Mouse (Mus musculus): ENCODE results near the gene Ermap.

Gene Ermap

DNA sequence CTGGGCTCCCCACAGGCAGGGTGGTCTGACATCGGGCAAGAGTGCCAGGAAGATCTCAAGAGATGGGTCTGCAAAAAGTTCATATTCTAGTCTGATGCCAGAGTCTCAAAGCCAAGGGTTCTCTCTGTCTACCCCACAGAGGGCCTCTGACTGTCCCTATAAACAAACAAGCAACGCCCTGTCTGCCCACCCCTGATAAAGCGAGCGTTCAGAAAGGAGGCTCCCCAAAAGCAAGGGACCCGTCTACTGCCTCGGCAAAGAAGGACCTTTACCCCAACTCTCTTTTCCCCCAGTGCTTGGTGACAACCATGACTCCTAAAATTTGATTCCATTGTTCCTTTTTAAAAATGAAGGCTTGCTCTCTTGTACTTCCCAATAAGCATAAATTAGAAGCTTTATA lies at the start of gene Ermap:
TSS of gene Ermap (minus strand) at position 148 of the 400 bp plus-strand sequence.
- DNase-seq (ENCODE audit: low spot score in 2 of 2) = no peak

DNA sequence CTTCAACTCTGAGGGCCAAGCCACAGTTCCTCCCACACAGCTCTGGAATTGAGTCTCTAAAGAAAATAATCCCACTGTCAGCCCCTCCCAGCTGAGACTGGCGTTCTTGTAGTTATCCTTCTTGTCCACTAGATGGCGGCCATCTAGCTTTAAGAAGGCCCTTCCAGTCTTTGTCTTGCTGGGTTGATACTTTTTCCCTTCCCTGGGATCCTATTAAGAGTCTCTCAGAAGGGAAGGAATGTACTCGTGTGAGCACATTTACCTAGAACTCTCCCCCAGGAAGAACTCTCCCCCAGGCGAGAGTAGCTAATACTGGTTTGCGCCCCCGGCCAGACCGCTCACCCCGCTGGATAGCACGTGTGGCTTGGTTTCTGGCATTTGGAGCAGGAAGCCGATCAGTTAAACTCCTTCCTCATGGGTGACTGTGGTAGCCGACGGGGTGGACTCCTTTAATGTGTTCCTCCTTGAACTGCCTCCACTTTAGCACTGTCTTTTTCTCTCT lies 49.4 kb upstream of the Ermap start:
- peak in 1 of 2 experiments; percentile 72 for DNase-seq (ENCODE audit: low spot score in 2 of 2)

DNA sequence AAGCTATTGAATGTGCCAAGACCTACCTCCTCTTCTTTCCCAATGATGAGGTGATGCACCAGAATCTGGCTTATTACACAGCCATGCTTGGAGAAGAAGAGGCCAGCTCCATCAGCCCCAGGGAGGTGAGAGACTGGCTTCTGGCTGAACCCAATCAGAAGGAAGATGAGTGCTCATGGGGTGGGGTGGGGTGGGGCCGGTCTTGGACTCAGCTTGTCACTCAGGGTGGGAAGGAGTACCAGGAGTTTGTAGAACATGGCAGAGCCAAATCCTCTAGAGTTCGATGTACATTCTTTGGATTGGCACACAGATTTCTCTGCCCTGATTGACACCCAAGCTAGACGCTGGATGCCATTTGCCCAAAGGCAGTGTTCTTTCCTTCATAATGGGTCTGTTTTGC lies 48.9 kb upstream of the Ermap start:
- DNase-seq (ENCODE audit: low spot score in 2 of 2) = no peak

DNA sequence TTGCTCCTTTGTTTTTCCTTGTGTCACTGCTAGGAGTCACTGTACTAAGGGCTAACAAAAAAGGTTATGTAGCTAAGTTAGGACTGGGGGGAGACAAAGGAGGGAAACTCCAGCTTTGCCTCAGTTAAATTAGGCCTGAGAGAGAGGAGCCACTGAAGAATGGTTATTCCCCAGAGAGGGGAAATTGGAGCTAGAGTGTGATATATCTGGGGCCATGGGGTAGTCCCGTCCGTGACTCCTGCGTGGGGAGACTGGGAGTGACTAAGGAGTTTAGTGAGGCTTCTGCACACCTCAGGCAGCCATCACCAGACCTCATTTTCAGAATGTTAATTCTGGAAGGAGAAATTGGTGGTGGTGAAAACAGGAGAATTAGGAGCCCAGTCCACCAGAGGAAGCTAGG lies 44.5 kb upstream of the Ermap start:
- DNase-seq (ENCODE audit: low spot score in 2 of 2) = no peak

DNA sequence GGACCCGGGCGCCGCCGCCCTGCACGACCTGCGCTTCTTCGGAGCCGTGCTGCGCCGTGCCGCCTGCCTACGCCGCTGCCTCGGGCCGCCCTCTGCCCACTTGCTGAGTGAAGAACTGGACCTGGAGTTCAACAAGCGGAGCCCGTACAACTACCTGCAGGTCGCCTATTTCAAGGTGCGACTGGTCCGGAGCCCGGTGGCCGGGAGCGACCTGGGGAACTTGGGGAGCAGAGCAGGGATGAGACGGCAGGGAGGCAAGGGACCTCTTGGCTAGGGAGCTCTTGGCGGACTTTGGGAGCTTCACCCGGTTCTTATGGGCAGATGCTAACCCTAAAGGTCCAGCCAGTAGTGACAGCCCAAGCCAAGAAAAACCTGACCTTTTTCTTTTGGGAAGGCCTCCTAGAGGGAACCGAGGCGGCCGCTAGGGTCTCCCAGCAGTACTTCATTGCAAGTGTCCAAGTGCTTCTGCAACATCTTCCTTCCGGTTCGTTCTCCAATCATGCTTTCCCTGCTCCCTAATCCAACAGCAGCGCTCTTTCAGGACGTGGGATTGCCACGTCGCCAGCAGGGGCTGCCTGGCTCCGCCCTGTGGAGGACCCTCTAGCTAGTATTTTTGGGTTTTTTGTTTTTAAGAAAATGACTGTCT lies 43.6 kb upstream of the Ermap start:
- DNase-seq (ENCODE audit: low spot score in 2 of 2) = peak; percentile 77 to 84

DNA sequence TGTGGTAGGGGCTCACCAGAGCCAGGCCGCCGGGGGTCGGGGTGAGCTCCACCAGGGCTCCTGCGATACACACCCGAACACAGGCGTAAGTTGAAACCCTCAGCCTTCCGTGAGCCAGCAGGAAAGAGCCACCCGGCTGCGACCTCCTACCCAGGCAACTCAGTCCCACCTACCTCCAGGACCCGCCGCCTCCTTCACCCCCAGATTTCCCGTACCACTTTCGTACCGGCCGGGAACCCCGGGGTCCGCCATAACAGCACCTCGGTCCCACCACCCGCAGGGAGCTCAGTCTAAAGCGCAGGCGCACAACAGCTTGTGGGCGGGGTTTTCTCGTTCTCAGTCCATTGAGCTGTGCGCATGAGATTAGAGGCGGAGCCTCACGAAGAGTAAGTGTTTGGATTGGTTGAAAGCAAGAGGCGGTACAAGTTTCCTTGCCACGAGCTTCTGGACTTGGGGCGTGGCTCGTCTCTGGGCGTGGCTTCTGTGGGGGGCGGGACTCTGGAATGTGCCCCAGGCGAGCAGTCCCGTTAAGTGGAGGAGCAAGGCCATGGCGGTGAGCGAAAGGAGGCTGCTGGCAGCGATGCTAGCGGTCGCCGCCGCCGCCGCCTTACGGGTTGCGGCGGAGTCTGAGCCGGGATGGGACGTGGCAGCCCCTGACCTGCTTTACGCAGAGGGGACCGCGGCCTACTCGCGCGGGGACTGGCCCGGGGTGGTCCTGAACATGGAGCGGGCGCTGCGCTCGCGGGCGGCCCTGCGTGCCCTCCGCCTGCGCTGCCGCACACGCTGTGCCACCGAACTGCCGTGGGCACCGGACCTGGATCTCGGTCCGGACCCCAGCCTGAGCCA lies 42.8 kb upstream of the Ermap start, which contains the start of the genes AU022252 and P3h1:
TSS of gene AU022252 (minus strand) at position 303 of the 846 bp plus-strand sequence.
TSS of gene P3h1 (plus strand) at position 506 of the 846 bp plus-strand sequence.
- peak; percentile 99 for DNase-seq (ENCODE audit: low spot score in 2 of 2)

DNA sequence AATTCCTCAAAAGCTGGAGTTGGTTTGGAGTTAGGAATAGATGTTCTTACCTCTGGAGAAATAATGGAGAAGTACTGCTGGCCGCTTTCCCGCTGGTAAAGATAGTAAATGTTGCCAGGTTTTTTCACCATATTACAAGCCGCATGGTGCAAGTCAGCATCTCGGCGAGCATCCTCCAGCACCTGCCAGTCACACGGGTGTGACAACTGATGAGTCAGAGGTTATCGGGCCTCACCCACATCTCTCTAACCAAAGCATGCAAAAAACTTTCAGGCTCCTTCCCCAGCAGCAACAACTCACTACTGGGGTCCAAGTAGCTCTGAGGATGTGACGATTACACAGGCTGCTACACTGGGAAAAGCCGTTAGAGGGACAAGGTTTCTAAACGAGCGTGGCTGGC lies 36.9 kb upstream of the Ermap start:
- DNase-seq (ENCODE audit: low spot score in 2 of 2) = no peak

DNA sequence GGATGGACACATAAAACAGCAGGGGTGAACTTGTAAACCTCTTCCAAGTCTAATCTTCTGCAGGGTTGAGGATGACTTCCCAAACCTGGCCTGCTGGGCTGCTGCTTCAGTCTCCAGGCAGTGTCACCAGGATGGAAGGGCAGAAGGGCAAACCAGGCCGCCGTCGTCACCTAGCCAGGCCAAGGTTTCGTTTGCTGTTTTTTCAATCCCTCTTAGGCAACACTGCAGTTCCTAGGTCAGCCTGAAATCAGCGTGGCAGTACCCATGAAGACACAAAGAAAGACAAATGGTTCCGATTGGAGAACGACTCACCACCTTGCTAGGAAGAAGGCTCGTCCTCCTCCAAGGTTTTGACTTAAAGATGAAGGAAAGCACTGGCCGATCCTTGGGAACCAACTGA lies 35.9 kb upstream of the Ermap start:
- DNase-seq (ENCODE audit: low spot score in 2 of 2) = no peak

DNA sequence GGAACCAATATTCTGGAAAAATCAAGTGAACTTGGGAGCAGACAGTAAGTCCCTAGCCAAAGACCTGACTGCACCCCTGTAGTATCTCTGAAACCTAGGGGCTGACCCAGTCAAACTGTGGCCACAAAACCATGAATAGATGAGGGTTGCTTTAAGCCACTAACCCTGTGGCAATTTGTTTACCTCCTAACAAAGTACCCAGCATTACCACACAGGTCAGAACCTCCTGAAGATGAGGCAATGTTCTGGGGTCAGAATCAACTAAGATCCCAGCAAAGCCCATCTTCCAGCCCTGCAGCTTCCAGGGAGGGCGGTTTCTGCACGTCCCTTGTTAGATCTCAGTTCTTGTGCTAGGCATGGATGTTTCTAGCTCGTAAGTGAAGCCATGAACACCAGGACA lies 34.7 kb upstream of the Ermap start:
- no peak for DNase-seq (ENCODE audit: low spot score in 2 of 2)

DNA sequence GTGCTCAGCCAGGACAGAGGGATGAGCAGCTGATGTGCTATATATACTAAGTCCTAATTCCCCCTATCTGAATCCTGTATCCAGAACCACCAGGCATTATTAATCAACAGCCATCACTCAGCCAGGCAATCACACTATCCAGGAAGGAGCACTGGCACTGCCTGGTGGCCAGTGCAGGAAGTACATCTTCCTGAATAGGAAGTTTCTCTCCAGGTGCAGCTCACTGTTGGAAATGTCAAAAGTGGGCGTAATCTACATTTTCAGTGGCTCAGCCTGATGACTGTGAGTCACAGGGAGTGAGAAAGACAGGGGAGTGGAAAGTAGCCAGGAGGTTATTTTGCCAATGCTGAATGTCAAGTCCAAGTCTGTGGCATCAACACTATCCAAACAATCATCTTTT lies 33.9 kb upstream of the Ermap start:
- no peak for DNase-seq (ENCODE audit: low spot score in 2 of 2)

DNA sequence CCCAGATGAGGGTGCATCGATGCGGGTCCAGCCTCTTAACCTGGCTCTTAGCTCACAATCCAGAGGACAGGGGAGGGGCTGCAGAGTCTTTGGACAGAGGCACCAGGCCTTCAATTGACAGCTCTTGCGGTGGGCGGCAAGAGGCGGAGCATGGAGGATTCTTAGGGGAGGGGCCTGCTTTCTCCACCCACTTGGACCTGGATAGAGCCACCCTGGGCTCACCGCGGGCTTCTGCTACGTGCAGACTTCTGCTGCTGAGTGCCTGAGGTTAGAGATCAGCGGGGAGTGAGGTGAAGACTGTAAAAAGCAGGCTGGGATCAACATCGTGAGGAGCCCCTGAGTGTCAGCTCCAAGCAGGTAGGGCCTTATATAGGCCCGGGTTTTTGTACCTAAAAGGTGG lies 28.4 kb upstream of the Ermap start, which contains the start of gene Tmem269:
TSS of gene Tmem269 (minus strand) at position 49 of the 400 bp plus-strand sequence.
- DNase-seq (ENCODE audit: low spot score in 2 of 2) = no peak

DNA sequence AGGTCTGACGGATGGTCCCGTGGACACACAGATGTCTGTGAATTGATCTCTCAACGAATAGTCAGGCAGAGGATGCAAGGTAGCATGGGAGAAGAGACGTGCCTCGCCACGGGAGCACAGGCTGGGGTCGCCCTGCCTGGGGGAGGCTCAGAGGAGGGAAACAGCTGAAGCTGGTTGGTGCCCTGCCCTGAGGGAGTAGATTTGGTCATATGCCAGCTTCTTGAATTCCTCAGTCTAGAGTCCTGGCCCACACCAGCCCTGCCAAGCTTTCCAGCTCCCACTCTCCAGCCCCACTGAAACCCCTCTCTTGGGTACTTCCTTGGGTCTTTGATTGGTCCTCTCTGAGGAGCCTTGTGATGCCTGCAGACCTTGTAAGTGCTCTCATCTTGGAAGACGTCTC lies 26.9 kb upstream of the Ermap start:
- DNase-seq (ENCODE audit: low spot score in 2 of 2) = no peak

DNA sequence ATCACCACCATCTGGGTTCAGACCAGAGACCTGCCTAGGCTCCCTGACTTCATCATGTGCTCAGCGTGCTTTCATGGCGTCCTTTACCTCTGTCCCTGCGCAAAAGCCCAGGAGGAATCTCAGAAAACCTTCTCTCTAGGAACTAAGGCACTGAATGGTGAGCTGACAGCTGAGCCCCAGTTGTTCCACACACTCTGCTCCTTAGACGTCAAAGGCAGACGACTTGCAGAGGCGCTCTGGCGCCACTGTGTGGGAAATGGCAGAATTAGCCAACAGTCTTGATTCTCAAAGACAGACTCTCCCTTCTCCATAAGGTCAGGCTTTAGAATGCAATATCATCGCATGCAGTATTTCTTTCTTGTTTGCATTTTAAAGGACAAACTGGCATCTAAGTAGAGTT lies 14.9 kb upstream of the Ermap start:
- peak; percentile 57 to 75 for DNase-seq (ENCODE audit: low spot score in 2 of 2)

DNA sequence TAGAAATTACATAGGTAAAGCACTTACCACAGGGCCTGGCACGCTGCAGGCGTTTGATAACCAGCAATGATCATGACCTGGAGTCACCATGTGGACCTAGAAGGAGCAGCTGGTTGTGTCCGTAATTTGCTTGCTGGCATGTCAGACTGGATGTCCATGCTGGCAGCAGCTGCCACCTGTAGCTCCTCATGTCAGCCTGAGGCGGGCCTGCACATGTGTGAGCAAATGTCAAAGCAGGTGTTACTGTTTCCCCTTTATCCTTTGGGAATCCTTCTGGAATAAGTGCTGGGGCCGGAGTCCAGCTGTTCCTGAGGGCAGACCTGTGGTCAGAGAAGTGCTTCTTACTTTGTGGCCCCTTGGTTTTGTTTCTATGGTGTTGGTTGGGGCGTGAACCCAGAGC lies 8.3 kb upstream of the Ermap start:
- no peak for DNase-seq (ENCODE audit: low spot score in 2 of 2)

DNA sequence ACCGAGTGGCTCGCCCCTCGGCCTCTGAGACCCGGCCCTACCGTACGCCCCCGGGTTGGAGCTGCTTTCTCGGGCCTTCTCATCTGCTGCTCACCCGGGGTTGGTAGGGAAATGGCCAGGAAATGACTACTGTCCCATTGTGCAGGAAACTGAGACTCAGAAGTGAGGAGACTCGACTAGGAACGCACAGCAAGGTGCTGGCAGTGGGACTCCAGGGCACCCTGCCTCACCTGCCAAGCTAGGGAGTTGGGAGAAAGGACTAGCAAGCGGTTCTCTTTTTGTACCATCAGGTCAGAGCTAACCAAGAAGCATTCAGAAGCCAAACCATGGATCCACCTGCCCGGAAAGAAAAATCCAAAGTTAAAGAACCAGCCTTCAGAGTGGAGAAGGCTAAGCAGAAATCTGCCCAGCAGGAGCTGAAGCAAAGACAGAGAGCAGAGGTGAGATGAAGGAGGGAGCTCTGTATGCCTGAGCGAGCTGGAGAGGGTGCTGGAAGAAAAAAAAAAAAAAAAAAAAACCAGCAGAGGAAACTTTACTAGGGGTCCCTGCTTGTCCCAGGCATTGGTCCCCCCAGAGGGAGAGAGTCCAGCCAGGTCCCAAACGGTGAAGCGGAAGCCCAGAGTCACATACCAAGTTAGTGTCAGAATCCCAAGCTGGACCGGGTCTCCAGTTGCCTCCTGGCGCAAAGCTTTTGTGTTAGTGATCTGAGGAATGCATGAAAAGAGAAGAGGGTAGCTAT lies 5.9 kb upstream of the Ermap start:
- DNase-seq (ENCODE audit: low spot score in 2 of 2) = peak in 1 of 2 experiments; percentile 43

DNA sequence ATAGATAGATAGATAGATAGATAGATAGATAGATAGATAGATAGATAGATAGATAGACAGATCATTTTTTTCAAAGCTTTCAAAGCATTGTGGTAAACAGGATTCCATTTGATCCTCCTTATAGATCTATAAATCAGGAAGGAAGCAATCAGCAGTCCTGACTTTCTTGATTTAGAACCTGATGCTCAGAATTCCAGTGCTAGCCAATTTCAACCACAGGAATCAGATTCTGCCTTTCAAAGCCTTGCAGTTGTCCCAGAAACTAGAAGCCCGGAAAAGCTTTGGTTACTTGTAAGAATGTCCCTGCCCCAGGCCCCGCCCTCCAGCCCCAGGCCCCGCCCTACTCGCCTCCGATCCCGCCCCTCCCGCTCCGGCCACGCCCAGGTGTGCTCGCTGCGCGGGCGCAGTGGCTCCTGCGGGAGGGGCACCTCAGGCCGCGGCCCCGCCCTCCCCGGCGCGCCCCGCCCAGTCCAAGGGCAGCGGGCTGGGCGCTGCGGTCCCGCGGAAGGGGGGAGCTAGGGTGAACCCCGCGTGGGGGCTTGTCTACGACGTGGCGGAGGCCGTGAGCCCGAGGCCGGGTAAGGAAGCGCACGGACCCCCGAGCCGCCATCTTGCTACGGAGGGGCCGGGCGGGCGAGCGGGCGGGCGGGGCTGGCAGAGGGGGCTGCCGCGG lies 5.2 kb upstream of the Ermap start, which contains the start of gene Svbp:
TSS of gene Svbp (plus strand) at position 398 of the 673 bp plus-strand sequence.
- DNase-seq (ENCODE audit: low spot score in 2 of 2) = peak; percentile 91 to 93

DNA sequence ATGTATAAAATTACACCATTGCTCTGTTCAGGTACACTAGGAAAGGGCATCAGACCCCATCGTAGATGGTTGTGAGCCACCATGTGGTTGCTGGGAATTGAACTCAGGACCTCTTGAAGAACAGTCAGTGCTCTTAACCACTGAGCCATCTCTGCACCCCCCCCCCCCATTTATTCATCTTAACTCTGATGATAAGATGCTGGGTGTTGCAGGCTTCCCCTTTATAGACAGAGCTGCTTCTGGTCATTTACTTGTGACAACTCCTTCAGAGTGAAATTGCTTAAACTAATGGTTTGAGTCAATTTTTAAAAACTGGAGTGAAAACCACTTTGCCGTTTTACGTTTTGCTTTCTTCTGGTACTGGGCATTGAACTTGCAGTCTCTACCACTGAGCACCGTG lies 2.9 kb upstream of the Ermap start:
- DNase-seq (ENCODE audit: low spot score in 2 of 2) = no peak

DNA sequence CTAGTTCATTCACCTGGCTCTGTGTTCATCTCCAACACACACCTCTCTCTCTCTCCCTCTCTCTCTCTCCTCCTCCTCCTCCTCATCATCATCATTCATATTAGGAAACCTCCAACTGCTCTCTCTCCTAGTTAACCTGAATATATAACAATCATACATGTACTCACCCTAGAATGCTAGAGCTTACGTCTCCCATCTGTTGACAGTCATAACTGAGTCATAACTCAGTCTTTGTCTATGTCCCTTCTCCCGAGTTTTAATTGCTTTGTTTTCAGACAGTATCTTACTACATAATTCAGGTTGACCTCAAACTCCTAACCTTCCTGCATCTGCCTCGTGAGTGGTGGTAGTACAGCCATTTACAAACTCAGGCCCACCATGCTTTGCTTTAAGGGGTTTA lies 1.5 kb upstream of the Ermap start:
- DNase-seq (ENCODE audit: low spot score in 2 of 2) = no peak

DNA sequence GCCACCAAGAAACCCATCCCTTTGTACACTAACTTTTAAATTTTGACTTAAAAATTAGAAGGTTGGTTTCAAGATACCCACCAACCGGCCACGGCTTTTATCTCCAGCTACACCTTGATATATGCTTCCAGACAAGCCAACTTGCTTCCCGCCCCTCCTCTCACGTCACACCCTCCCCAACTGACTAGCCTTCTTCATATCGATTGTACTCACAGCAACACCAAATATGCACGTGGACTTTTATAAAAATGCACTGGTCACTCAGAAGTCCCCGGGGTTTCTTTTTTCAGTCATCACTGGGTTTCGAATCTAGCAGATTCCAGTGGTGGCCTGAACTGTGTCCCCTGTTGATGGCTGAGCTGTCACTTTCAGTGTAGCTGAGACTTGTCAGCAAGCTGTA lies 807 bp upstream of the Ermap start:
- no peak for DNase-seq (ENCODE audit: low spot score in 2 of 2)

DNA sequence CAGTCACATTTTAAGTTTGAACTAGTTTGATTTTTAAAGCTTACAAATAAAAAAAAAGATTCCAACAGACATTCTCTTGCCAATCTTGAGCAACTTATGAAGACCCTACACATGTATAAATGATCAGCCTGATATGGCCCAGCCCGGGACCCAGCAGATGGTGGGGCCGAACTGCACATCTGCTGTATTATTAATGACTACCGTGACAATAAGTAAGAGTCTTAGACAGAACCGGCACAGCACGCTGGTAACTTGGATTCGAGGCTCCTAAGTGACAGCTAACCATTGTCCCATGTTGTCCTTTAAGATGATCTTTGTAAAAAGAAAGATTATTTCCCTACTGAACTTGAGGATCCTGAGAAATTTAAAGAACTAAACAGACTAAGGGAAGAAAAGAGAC lies 419 bp downstream of the Ermap start:
- no peak for DNase-seq (ENCODE audit: low spot score in 2 of 2)

DNA sequence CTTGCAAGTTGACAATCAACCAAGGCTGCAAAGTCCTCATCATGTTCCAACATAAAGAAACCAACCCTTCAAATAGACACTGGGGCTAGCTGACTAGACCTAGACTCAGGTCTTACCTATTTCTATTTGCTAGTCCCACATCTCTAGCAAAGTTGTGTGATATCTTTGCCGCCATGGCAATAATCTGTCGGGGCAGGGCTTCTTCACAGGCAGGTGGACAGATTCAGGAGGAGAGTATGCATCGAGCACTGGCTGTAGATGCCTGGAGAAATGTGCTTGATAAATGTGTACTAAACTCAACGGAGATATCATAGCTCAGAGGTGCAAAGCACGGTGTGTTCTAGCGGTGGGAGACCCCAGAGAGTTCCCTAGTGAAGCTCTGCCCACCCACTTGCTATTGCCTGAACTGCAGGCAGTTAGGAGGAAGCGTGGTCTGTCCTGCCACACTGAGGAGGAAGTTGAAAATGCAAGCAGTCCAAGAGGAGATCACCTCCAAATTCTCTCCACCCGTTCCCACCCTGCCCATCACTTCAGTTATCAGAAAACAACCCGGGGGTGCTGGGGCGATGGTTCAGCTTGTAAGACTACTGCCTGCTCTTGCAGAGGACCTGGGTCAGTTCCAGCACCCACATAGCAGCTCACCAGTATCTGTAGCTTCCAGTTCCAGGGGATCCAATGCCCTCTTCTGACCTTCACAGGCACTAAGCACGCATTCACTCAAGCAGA lies 1.6 kb downstream of the Ermap start:
- DNase-seq (ENCODE audit: low spot score in 2 of 2) = peak in 1 of 2 experiments; percentile 40

All from right cerebral cortex, postnatal 10 days (tissue).